In the genomic region with DNA sequence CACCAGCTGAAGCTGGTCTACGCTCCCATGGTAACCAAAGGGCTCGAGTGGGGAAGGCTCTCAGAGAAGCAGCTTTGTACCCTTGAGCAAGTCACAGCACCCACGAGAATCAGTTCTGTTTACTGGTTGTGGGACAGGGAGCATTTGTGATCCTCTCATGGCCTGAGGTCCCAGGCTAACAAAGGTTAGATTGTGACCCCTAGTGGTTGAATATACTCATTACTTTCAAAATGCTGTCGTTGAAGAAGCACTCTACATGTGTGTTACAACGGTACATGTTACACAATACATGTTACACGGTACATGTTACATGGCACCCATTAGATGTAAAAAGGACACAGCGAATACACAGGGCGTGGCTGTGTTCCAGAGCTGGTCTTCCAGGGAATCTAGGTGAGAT, we compare ENCODE assay signal across 9 mouse cellular contexts. TPM values are rescaled to one million over a fixed set of nuclear protein-coding genes. Genes with fewer than 3 reads are reported as not detected.
DNase-seq lines count a peak whose midpoint lies in the region; ATAC-seq and TF ChIP-seq lines count a peak whose summit lies in the region.
"Had no signal": no experiment of that assay in that cellular context is flagged by ENCODE, and none has a peak within 500 bp of the region (broad histone marks: within the 10 kb centered on the region; RNA-seq: fewer than 3 reads in every experiment).

No protein-coding gene starts in this region.

- 69% methylated on average over 8 of the region's 8 CpGs for WGBS in lung, postnatal 0 days
- 65% methylated on average over 8 of the region's 8 CpGs for WGBS in bone marrow, adult 2 months

- no peak overlapping the region for H3K27ac ChIP-seq in lung, postnatal 0 days (ENCODE audit: low read length)
- H3K27ac ChIP-seq in bone marrow, adult 2 months (ENCODE audit: control insufficient read depth, insufficient read depth, low read depth, low read length, poor library complexity): no peak overlapping the region
- H3K27ac ChIP-seq: macrophage had no signal

- TF ChIP-seq CTCF in lung, postnatal 0 days (IDR thresholded peaks at IDR 0.05): peak; percentile 81
- peak; percentile 12; the same call in 1 of the 2 replicates for TF ChIP-seq CTCF in bone marrow, adult 2 months (IDR thresholded peaks at IDR 0.05; ENCODE audit: control insufficient read depth, insufficient read depth, low read length)

- no peak for ATAC-seq in lung, postnatal 0 days

- H3K4me1 ChIP-seq in lung, postnatal 0 days (ENCODE audit: insufficient read depth, low read depth, low read length): no peaks in the 10 kb centered on the region; the same call in 1 of the 2 replicates
- no peaks in the 10 kb centered on the region; the same call in 1 of the 2 replicates for H3K4me1 ChIP-seq in bone marrow, adult 2 months (ENCODE audit: control insufficient read depth, insufficient read depth, low read length)

- DNase-seq in embryo, embryonic 10 days (ENCODE audit: low spot score): peak; percentile 62
- no peak for DNase-seq in embryo, embryonic 9.5 days (ENCODE audit: extremely low spot score)
- peak; percentile 49 for DNase-seq in lung, postnatal 0 days (ENCODE audit: low spot score)
- DNase-seq in lung, postnatal 4 days: no peak
- DNase-seq in naive thymus-derived CD4-positive, alpha-beta T cell, adult 2 months (ENCODE audit: low read depth): peak; percentile 77
- DNase-seq in urinary bladder, postnatal 10 days (ENCODE audit: low spot score): no peak
- DNase-seq in ovary, postnatal 14 days (ENCODE audit: low spot score): no peak

- no peak for TF ChIP-seq POLR2A in bone marrow, adult 2 months (IDR thresholded peaks at IDR 0.05; ENCODE audit: borderline replicate concordance, control insufficient read depth, low read depth, low read length)

- no peaks in the 10 kb centered on the region for H3K27me3 ChIP-seq in lung, postnatal 0 days (replicated peaks; ENCODE audit: insufficient read depth, low read length)

- H3K9ac ChIP-seq in lung, postnatal 0 days (replicated peaks; ENCODE audit: low read depth): no peak overlapping the region

- no peaks in the 10 kb centered on the region for H3K9me3 ChIP-seq in lung, postnatal 0 days (ENCODE audit: low read length)

- no peak overlapping the region for H3K4me2 ChIP-seq in lung, postnatal 0 days (replicated peaks; ENCODE audit: low read depth, low read length)

- H3K36me3 ChIP-seq in lung, postnatal 0 days (ENCODE audit: insufficient read depth, low read length): no peaks in the 10 kb centered on the region

- H3K4me3 ChIP-seq in lung, postnatal 0 days (ENCODE audit: low read depth, low read length): no peak overlapping the region
- H3K4me3 ChIP-seq in bone marrow, adult 2 months (replicated peaks; ENCODE audit: control insufficient read depth, low read depth, low read length): no peak overlapping the region

- no peak for TF ChIP-seq EP300 in lung, postnatal 0 days (IDR thresholded peaks at IDR 0.05)

RNA-seq across cellular contexts. Expression of a gene that starts 34.7 kb away (rescaled TPM):
- polyA plus RNA-seq in lung, postnatal 0 days (2015; fragmentation: Nextera tagmentation; extraction: Ambion mirVana): 28.6 and 30.9 TPM in 2 replicates
- 7.5 and 19.1 TPM in 2 replicates for polyA plus RNA-seq in bone marrow, adult 2 months (2011; ENCODE audit: insufficient read depth, insufficient read length, low replicate concordance, missing spikeins)

RNA-seq across cellular contexts. Expression of a gene that starts 38.4 kb away (rescaled TPM):
- polyA plus RNA-seq in lung, postnatal 0 days (2015; fragmentation: Nextera tagmentation; extraction: Ambion mirVana): 5.6 and 6.4 TPM in 2 replicates
- 6.3 and 8.3 TPM in 2 replicates for polyA plus RNA-seq in bone marrow, adult 2 months (2011; ENCODE audit: insufficient read depth, insufficient read length, low replicate concordance, missing spikeins)

Comparison
In these comparisons a context has a peak if more than half of its experiments do, and no peak if none do; other contexts are left out.
1. DNase-seq: peak in embryo, embryonic 10 days (single experiment), lung, postnatal 0 days (single experiment) and naive thymus-derived CD4-positive, alpha-beta T cell, adult 2 months (single experiment); none in embryo, embryonic 9.5 days (single experiment), lung, postnatal 4 days (0 of 2), urinary bladder, postnatal 10 days (single experiment) and ovary, postnatal 14 days (single experiment).